Mouse (Mus musculus) midbrain, embryonic 10.5 days (tissue): Measurements from ENCODE around the gene A030005K14Rik. TPM values are rescaled to one million over a fixed set of nuclear protein-coding genes. Genes with fewer than 3 reads are reported as not detected.

ENCODE experiments used
- DNase-seq: peaks from one replicate; pipeline ENCODE4 v3.0.0-alpha.2; 2017; ENCODE audit warnings: low spot score
- H3K27ac ChIP-seq: fragments of 300-500 bp; sonication (generic); replicated peaks from 2 replicates; pipeline ENCODE4 v1.5.1; 2016; ENCODE audit warnings: mild to moderate bottlenecking
- H3K27me3 ChIP-seq: fragments of 300-500 bp; sonication (generic); 2 replicates; pipeline ENCODE4 v1.6.1; 2016; ENCODE audit warnings: low read depth, mild to moderate bottlenecking; ENCODE audit not compliant: poor library complexity, severe bottlenecking
- H3K36me3 ChIP-seq: fragments of 300-500 bp; sonication (generic); 2 replicates; pipeline ENCODE4 v1.6.1; 2016; ENCODE audit warnings: mild to moderate bottlenecking, moderate library complexity
- H3K4me1 ChIP-seq: fragments of 300-500 bp; sonication (generic); 2 replicates; pipeline ENCODE4 v1.6.1; 2016
- H3K4me3 ChIP-seq: fragments of 300-500 bp; sonication (generic); 2 replicates; pipeline ENCODE4 v1.5.1; 2016; ENCODE audit warnings: mild to moderate bottlenecking, moderate library complexity
- H3K9me3 ChIP-seq: fragments of 300-500 bp; sonication (generic); replicated peaks from 2 replicates; pipeline ENCODE4 v1.6.1; 2016; ENCODE audit warnings: mild to moderate bottlenecking
- WGBS: fragments of 180-500 bp; shearing (Covaris S2); methylation state at CpG from one replicate; pipeline ENCODE4 v1.1.7; 2016; 5-methylcytosine and 5-hydroxymethylcytosine counted together
- polyA plus RNA-seq: library from polyadenylated mRNA; unstranded; fragments of >200 nt; fragmentation: Nextera tagmentation; extraction: Ambion mirVana; gene quantifications from 2 replicates; pipeline ENCODE4 v1.2.1, GENCODE M21; 2016

The A030005K14Rik gene
- polyA plus RNA-seq, 1 experiment from 2014 or later: not detected

DNA sequence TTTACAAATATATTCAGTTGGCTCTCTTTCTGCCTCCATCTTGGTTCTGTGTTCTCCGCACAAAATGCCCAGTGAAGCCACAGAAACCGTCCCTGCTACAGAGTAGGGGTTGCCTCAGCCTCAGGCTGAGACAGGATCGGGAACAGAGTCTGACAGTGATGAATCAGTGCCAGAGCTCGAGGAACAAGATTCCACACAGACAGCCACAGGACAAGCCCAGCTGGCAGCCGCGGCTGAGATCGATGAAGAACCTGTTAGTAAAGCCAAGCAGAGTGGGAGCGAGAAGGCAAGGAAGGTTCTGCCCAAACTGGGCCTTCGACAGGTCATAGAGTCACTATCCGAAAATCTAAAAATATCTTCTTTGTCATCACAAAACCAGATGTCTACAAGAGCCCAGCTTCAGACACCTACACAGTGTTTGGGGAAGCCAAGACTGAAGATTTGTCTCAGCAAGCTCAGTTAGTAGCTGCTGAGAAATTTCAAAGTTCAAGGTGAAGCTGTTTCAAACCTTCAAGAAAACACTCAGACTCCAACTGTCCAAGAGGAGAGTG lies 43.8 kb downstream of the A030005K14Rik start:
- 88% methylated on average over 10 of the region's 10 CpGs for WGBS
- Histone ChIP-seq H3K4me1 (no peaks in the 10 kb centered on the region), H3K27me3 (no peaks in the 10 kb centered on the region), H3K36me3 (no peaks in the 10 kb centered on the region), H3K27ac (no peak overlapping the region), H3K4me3 (no peak overlapping the region), H3K9me3 (no peaks in the 10 kb centered on the region)
- DNase-seq: no peak

DNA sequence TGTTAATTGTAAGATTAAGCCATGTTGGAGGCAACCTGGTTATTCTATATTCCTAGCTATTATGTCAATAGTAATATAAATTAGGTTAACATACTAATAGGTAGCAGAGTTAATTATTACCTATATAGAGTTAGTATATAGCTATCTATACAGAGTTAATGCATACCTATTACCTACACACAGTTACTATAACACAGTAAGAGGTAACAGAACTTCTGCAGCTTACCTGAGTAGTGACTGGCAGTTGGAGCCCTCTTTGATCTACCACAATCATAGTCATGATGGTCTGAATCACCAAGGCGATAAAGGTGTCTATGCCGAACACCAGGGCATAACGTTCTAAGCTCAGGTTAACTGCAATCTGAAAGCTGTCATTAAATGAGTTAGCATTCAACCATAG lies 44.7 kb downstream of the A030005K14Rik start:
- H3K9me3 ChIP-seq: no peaks in the 10 kb centered on the region
- no peak overlapping the region for H3K27ac ChIP-seq
- 95% methylated on average over 3 of the region's 3 CpGs for WGBS
- no peak for DNase-seq
- H3K36me3 ChIP-seq: no peaks in the 10 kb centered on the region
- no peaks in the 10 kb centered on the region for H3K27me3 ChIP-seq
- no peak overlapping the region for H3K4me3 ChIP-seq
- H3K4me1 ChIP-seq: no peaks in the 10 kb centered on the region

Other genes starting within 250 kb of the A030005K14Rik start
- gene Agfg1, start 219.9 kb downstream of the A030005K14Rik start, polyA plus RNA-seq: 32.0 and 33.5 TPM in 2 replicates
- gene A030005L19Rik, start 146.1 kb downstream of the A030005K14Rik start, polyA plus RNA-seq: 0.17 and 0.44 TPM in 2 replicates
- not detected in 2 replicates for gene A030014E15Rik, start 134.5 kb downstream of the A030005K14Rik start, polyA plus RNA-seq
- gene Gm6217, start 128.0 kb downstream of the A030005K14Rik start, polyA plus RNA-seq: not detected in 2 replicates
- gene A030003K21Rik, start 116.0 kb downstream of the A030005K14Rik start, polyA plus RNA-seq: not detected in 2 replicates
- not detected in 2 replicates for gene Gm7544, start 103.4 kb downstream of the A030005K14Rik start, polyA plus RNA-seq
- not detected in 2 replicates for gene Gm47955, start 99.1 kb downstream of the A030005K14Rik start, polyA plus RNA-seq
- not detected in 2 replicates for gene Gm47959, start 58.8 kb downstream of the A030005K14Rik start, polyA plus RNA-seq
- 0.31 and 0.48 TPM in 2 replicates for gene Slc19a3, start 20.9 kb downstream of the A030005K14Rik start, polyA plus RNA-seq
- not detected in 2 replicates for gene Krtap28-10, start 16.9 kb downstream of the A030005K14Rik start, polyA plus RNA-seq
- not detected in 2 replicates for gene Gm47969, start 14.4 kb downstream of the A030005K14Rik start, polyA plus RNA-seq
- gene Krtap28-13, start 1.6 kb upstream of the A030005K14Rik start, polyA plus RNA-seq: not detected in 2 replicates
- gene Ccl20, start 57.4 kb upstream of the A030005K14Rik start, polyA plus RNA-seq: not detected in 2 replicates
- gene Daw1, start 100.4 kb upstream of the A030005K14Rik start, polyA plus RNA-seq: 0.11 and 0.21 TPM in 2 replicates